Mouse (Mus musculus) ES-Bruce4 (cell line): ENCODE measurements at regions not wholly inside any gene's neighbourhood (a gene's known extent, or its start where the extent isn't known, plus 50 kb on each side); places are given as distances from the start of the nearest gene placed in this dataset.
A peak's percentile ranks its signal among the peaks of the same experiment; 100 is the strongest.

Experiments used
- CTCF ChIP-seq: IDR thresholded peaks from one replicate; pipeline ENCODE4 v1.8.1; 2011; ENCODE audit warnings: low read depth, low read length
- POLR2A ChIP-seq: IDR thresholded peaks from one replicate; pipeline ENCODE4 v1.8.1; 2011; ENCODE audit warnings: low read length; ENCODE audit not compliant: insufficient read depth

- peak; percentile 55 for TF ChIP-seq CTCF
- no peak for TF ChIP-seq POLR2A
Measured at GRCm38 (mm10) chr10:7333077-7333747, 121.2 kb upstream of the Cnksr3 start.
